Mouse (Mus musculus): Measurements from ENCODE around the gene Tnk2.

GRCm38 (mm10) chr16:32683343-32683742 is 39.7 kb downstream of the Tnk2 start:
- TF ChIP-seq CTCF (IDR thresholded peaks at IDR 0.05; ENCODE audit: control insufficient read depth, insufficient read depth, low read length), result peak; percentile 53; the same call in 1 of the 2 replicates
- no peak for TF ChIP-seq POLR2A (IDR thresholded peaks at IDR 0.05; ENCODE audit: borderline replicate concordance, control insufficient read depth, low read depth, low read length)

Measured in bone marrow, adult 2 months (tissue).